Mouse (Mus musculus) midbrain, postnatal 0 days (tissue): Measurements from ENCODE around the gene Ddx21. TPM values are rescaled to one million over a fixed set of nuclear protein-coding genes. Genes with fewer than 3 reads are reported as not detected.

Experiments used
- ATAC-seq: fragments of 200-750 bp; cut with Nextera tagmentation; 2 replicates; pipeline ENCODE4 v1.8.0; 2017; ENCODE audit warnings: moderate number of reproducible peaks, mild to moderate bottlenecking, moderate TSS enrichment, moderate library complexity; ENCODE audit not compliant: low FRiP score
- DNase-seq: peaks from one replicate; pipeline ENCODE4 v3.0.0-alpha.2; 2015; ENCODE audit warnings: low spot score
- H3K27ac ChIP-seq: fragments of 300-500 bp; sonication (generic); 2 replicates; pipeline ENCODE4 v1.5.1; 2014; ENCODE audit warnings: low read depth, mild to moderate bottlenecking, low read length, mixed read lengths
- H3K27me3 ChIP-seq: fragments of 300-500 bp; sonication (generic); 2 replicates; pipeline ENCODE4 v1.6.1; 2014; ENCODE audit warnings: low read length, control low read depth, mixed read lengths; ENCODE audit not compliant: insufficient read depth
- H3K36me3 ChIP-seq: fragments of 300-500 bp; sonication (generic); 2 replicates; pipeline ENCODE4 v1.6.1; 2014; ENCODE audit warnings: low read length, control low read depth, mixed read lengths; ENCODE audit not compliant: insufficient read depth
- H3K4me1 ChIP-seq: fragments of 300-500 bp; sonication (generic); 2 replicates; pipeline ENCODE4 v1.6.1; 2014; ENCODE audit warnings: mild to moderate bottlenecking, control low read depth, antibody characterized with exemption, low read length, mixed read lengths; ENCODE audit not compliant: insufficient read depth
- H3K4me2 ChIP-seq: fragments of 300-500 bp; sonication (generic); 2 replicates; pipeline ENCODE4 v1.6.1; 2014; ENCODE audit warnings: low read depth, mild to moderate bottlenecking, low read length, mixed read lengths; ENCODE audit not compliant: poor library complexity, severe bottlenecking
- H3K4me3 ChIP-seq: fragments of 300-500 bp; sonication (generic); 2 replicates; pipeline ENCODE4 v1.5.1; 2014; ENCODE audit warnings: low read depth, mild to moderate bottlenecking, low read length, moderate library complexity
- H3K9ac ChIP-seq: fragments of 300-500 bp; sonication (generic); replicated peaks from 2 replicates; pipeline ENCODE4 v1.6.1; 2014; ENCODE audit warnings: mild to moderate bottlenecking, low read length, moderate library complexity, mixed read lengths; ENCODE audit not compliant: poor library complexity, severe bottlenecking
- H3K9me3 ChIP-seq: fragments of 300-500 bp; sonication (generic); 2 replicates; pipeline ENCODE4 v1.6.1; 2016; ENCODE audit warnings: low read length, control low read depth
- CTCF ChIP-seq: IDR thresholded peaks from 2 replicates; pipeline ENCODE4 v1.5.1; 2016; ENCODE audit warnings: antibody characterized with exemption, mild to moderate bottlenecking
- WGBS: fragments of 180-500 bp; shearing (Covaris S2); extraction: QIAGEN DNeasy Blood & Tissue Kit; methylation state at CpG from one replicate; pipeline ENCODE4 v1.1.7; 2014; 5-methylcytosine and 5-hydroxymethylcytosine counted together
- polyA plus RNA-seq: library from polyadenylated mRNA; unstranded; fragments of >200 nt; fragmentation: Nextera tagmentation; extraction: Ambion mirVana; gene quantifications from 2 replicates; pipeline ENCODE4 v1.2.1, GENCODE M21; 2015
- total RNA-seq: library from RNA; depleted of rRNA; stranded (reverse); fragments of >200 nt; gene quantifications from 2 replicates; pipeline ENCODE4 v1.2.3, GENCODE M21; 2014; rRNA removed

Ddx21 gene
- total and polyA plus RNA-seq, 2 experiments from 2014 or later: 10.6 to 16.7 TPM

GRCm38 (mm10) chr10:62534509-62534908, 67.6 kb downstream of the Ddx21 start:
- Histone ChIP-seq H3K9me3 (no peaks in the 10 kb centered on the region), H3K9ac (no peak overlapping the region), H3K27me3 (no peaks in the 10 kb centered on the region), H3K36me3 (no peaks in the 10 kb centered on the region), H3K4me2 (no peak overlapping the region), H3K4me1 (no peaks in the 10 kb centered on the region), H3K27ac (no peak overlapping the region), H3K4me3 (no peak overlapping the region)
- 81% methylated on average over 7 of the region's 7 CpGs for WGBS
- DNase-seq: no peak
- TF ChIP-seq CTCF: no peak
- no peak for ATAC-seq

GRCm38 (mm10) chr10:62532832-62533231, 69.2 kb downstream of the Ddx21 start:
- no peaks in the 10 kb centered on the region for H3K27me3 ChIP-seq
- H3K36me3 ChIP-seq: no peaks in the 10 kb centered on the region
- ATAC-seq: no peak
- TF ChIP-seq CTCF: no peak
- WGBS: 43% methylated on average over 2 of the region's 2 CpGs
- H3K27ac ChIP-seq: no peak overlapping the region
- H3K4me1 ChIP-seq: no peaks in the 10 kb centered on the region
- no peak overlapping the region for H3K4me2 ChIP-seq
- H3K9me3 ChIP-seq: no peaks in the 10 kb centered on the region
- no peak overlapping the region for H3K9ac ChIP-seq
- no peak for DNase-seq
- no peak overlapping the region for H3K4me3 ChIP-seq

Other genes starting within 250 kb of the Ddx21 start
- 103 and 119 TPM in 2 replicates for gene Hk1, start 222.4 kb downstream of the Ddx21 start, total RNA-seq
- 157 and 163 TPM in 2 replicates for gene Hk1, start 222.4 kb downstream of the Ddx21 start, polyA plus RNA-seq
- gene Hkdc1, start 179.8 kb downstream of the Ddx21 start, total RNA-seq: 0.44 and 0.47 TPM in 2 replicates
- 0.29 and 0.46 TPM in 2 replicates for gene Hkdc1, start 179.8 kb downstream of the Ddx21 start, polyA plus RNA-seq
- gene 4930507D05Rik, start 152.8 kb downstream of the Ddx21 start, total RNA-seq: 1.7 and 2.7 TPM in 2 replicates
- 1.2 and 1.5 TPM in 2 replicates for gene 4930507D05Rik, start 152.8 kb downstream of the Ddx21 start, polyA plus RNA-seq
- gene Supv3l1, start 152.5 kb downstream of the Ddx21 start, total RNA-seq: 23.4 and 26.6 TPM in 2 replicates
- 15.5 and 16.1 TPM in 2 replicates for gene Supv3l1, start 152.5 kb downstream of the Ddx21 start, polyA plus RNA-seq
- gene Vps26a, start 115.5 kb downstream of the Ddx21 start, total RNA-seq: 28.6 and 31.4 TPM in 2 replicates
- gene Vps26a, start 115.5 kb downstream of the Ddx21 start, polyA plus RNA-seq: 41.8 and 42.6 TPM in 2 replicates
- 15.5 and 16.2 TPM in 2 replicates for gene Srgn, start 74.8 kb downstream of the Ddx21 start, total RNA-seq
- 19.3 and 23.5 TPM in 2 replicates for gene Srgn, start 74.8 kb downstream of the Ddx21 start, polyA plus RNA-seq
- 70.5 and 84.2 TPM in 2 replicates for gene Kif1bp, start 23.8 kb downstream of the Ddx21 start, total RNA-seq
- gene Kif1bp, start 23.8 kb downstream of the Ddx21 start, polyA plus RNA-seq: 69.2 and 73.4 TPM in 2 replicates
- gene Ddx50, start 48.9 kb upstream of the Ddx21 start, total RNA-seq: 40.8 and 61.8 TPM in 2 replicates
- gene Ddx50, start 48.9 kb upstream of the Ddx21 start, polyA plus RNA-seq: 71.9 and 77.0 TPM in 2 replicates
- 6.7 TPM in 2 replicates for gene Stox1, start 123.8 kb upstream of the Ddx21 start, total RNA-seq
- gene Stox1, start 123.8 kb upstream of the Ddx21 start, polyA plus RNA-seq: 6.2 and 6.3 TPM in 2 replicates
- 49.9 and 70.8 TPM in 2 replicates for gene Ccar1, start 190.0 kb upstream of the Ddx21 start, total RNA-seq
- gene Ccar1, start 190.0 kb upstream of the Ddx21 start, polyA plus RNA-seq: 69.6 and 78.5 TPM in 2 replicates